Mouse (Mus musculus): ENCODE results near the gene Carhsp1. TPM values are rescaled to one million over a fixed set of nuclear protein-coding genes. Genes with fewer than 3 reads are reported as not detected.

The Carhsp1 gene
- polyA plus RNA-seq, 1 experiment from 2014 or later = 200 TPM

- Histone ChIP-seq H3K4me3 (replicated peaks; ENCODE audit: low read length) (peak overlapping the region; percentile 85), H3K36me3 (ENCODE audit: control insufficient read depth, insufficient read depth) (no peaks in the 10 kb centered on the region), H3K27me3 (replicated peaks; ENCODE audit: control insufficient read depth, insufficient read depth, low read length) (no peaks in the 10 kb centered on the region), H3K4me1 (replicated peaks; ENCODE audit: control insufficient read depth, insufficient read depth, low read length) (peaks cover 46% of the 10 kb centered on the region), H3K27ac (ENCODE audit: low read length) (no peak overlapping the region), H3K4me2 (ENCODE audit: low read length) (peak overlapping the region; percentile 56), H3K9me3 (ENCODE audit: control insufficient read depth, low read length) (no peaks in the 10 kb centered on the region), H3K9ac (replicated peaks; ENCODE audit: low read depth, low read length) (peak overlapping the region; percentile 67)
- ATAC-seq = no peak
- 54% methylated on average over 5 of the region's 5 CpGs for WGBS
Observed at GRCm38 (mm10) chr16:8669432-8669831, 2.5 kb downstream of the Carhsp1 start.

- H3K9me3 ChIP-seq (ENCODE audit: control insufficient read depth, low read length) = no peaks in the 10 kb centered on the region
- no peak overlapping the region; the same call in 1 of the 2 replicates for H3K4me2 ChIP-seq (ENCODE audit: low read length)
- H3K4me3 ChIP-seq (replicated peaks; ENCODE audit: low read length) = no peak overlapping the region
- H3K9ac ChIP-seq (replicated peaks; ENCODE audit: low read depth, low read length) = no peak overlapping the region
- no peaks in the 10 kb centered on the region for H3K27me3 ChIP-seq (replicated peaks; ENCODE audit: control insufficient read depth, insufficient read depth, low read length)
- 64% methylated on average over 2 of the region's 2 CpGs for whole genome bisulfite sequencing
- peaks cover 46% of the 10 kb centered on the region for H3K4me1 ChIP-seq (replicated peaks; ENCODE audit: control insufficient read depth, insufficient read depth, low read length)
- no peak overlapping the region for H3K27ac ChIP-seq (ENCODE audit: low read length)
- no peaks in the 10 kb centered on the region for H3K36me3 ChIP-seq (ENCODE audit: control insufficient read depth, insufficient read depth)
- no peak for ATAC-seq
Observed at GRCm38 (mm10) chr16:8668386-8668785, 3.6 kb downstream of the Carhsp1 start.

GRCm38 (mm10) chr16:8667814-8668213 is 4.1 kb downstream of the Carhsp1 start:
- no peak for ATAC-seq
- Histone ChIP-seq H3K9ac (replicated peaks; ENCODE audit: low read depth, low read length) (no peak overlapping the region), H3K4me1 (replicated peaks; ENCODE audit: control insufficient read depth, insufficient read depth, low read length) (peaks cover 46% of the 10 kb centered on the region), H3K27ac (ENCODE audit: low read length) (no peak overlapping the region), H3K36me3 (ENCODE audit: control insufficient read depth, insufficient read depth) (no peaks in the 10 kb centered on the region), H3K4me2 (ENCODE audit: low read length) (no peak overlapping the region), H3K27me3 (replicated peaks; ENCODE audit: control insufficient read depth, insufficient read depth, low read length) (no peaks in the 10 kb centered on the region), H3K9me3 (ENCODE audit: control insufficient read depth, low read length) (no peaks in the 10 kb centered on the region), H3K4me3 (replicated peaks; ENCODE audit: low read length) (no peak overlapping the region)
- WGBS = 62% methylated on average over 4 of the region's 4 CpGs

DNA sequence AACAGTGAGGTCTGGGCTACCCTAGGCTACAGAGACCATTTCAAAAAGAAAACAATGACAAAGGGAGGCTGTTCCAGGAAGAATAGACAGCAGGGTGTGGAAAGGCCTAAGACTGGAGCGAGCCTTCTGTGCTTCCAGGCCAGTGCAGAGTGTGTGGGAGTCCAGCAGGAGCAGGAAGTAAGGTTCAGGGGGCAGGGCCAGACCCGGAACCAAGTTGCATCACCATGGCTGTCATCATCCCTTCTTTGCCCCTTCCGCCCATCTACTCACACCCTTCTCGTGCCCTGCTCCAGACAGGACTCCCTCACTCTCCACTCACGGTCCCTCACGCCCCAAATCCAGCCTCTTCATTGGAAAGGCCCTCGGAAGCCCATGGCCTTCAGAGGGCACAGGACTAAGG is 4.7 kb downstream of the Carhsp1 start:
- Histone ChIP-seq H3K9me3 (ENCODE audit: control insufficient read depth, low read length) (no peaks in the 10 kb centered on the region), H3K4me3 (replicated peaks; ENCODE audit: low read length) (no peak overlapping the region), H3K36me3 (ENCODE audit: control insufficient read depth, insufficient read depth) (no peaks in the 10 kb centered on the region), H3K4me1 (replicated peaks; ENCODE audit: control insufficient read depth, insufficient read depth, low read length) (peaks cover 46% of the 10 kb centered on the region), H3K9ac (replicated peaks; ENCODE audit: low read depth, low read length) (no peak overlapping the region), H3K4me2 (ENCODE audit: low read length) (no peak overlapping the region), H3K27me3 (replicated peaks; ENCODE audit: control insufficient read depth, insufficient read depth, low read length) (no peaks in the 10 kb centered on the region), H3K27ac (ENCODE audit: low read length) (no peak overlapping the region)
- WGBS = 87% methylated on average over 7 of the region's 7 CpGs
- ATAC-seq = no peak

DNA sequence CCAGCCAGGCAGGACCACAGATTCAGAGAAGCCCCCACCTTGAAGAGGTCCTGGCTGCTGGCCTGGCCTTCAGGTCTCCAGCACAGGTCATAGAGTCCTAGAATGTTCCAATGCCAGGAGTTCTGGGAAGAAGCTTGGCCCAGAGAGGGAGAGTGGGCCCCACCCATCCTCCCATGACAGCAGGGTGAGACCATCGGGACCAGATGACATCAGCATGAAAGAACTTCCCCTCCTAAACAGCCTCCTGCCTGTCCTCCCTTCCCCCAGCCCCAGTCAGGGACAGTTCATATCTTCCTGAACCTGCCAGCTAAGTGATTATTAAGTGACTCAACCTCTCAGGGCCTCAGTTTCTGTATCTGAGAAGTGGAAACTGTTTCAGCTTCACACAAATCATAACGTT is 5.5 kb downstream of the Carhsp1 start:
- Histone ChIP-seq H3K4me2 (ENCODE audit: low read length) (no peak overlapping the region), H3K9me3 (ENCODE audit: control insufficient read depth, low read length) (no peaks in the 10 kb centered on the region), H3K36me3 (ENCODE audit: control insufficient read depth, insufficient read depth) (peaks cover 2% of the 10 kb centered on the region; the same call in 1 of the 2 replicates), H3K4me1 (replicated peaks; ENCODE audit: control insufficient read depth, insufficient read depth, low read length) (peaks cover 46% of the 10 kb centered on the region), H3K4me3 (replicated peaks; ENCODE audit: low read length) (no peak overlapping the region), H3K27me3 (replicated peaks; ENCODE audit: control insufficient read depth, insufficient read depth, low read length) (no peaks in the 10 kb centered on the region), H3K9ac (replicated peaks; ENCODE audit: low read depth, low read length) (no peak overlapping the region), H3K27ac (ENCODE audit: low read length) (no peak overlapping the region)
- ATAC-seq = no peak
- 77% methylated on average over 2 of the region's 2 CpGs for WGBS

- H3K27ac ChIP-seq (ENCODE audit: low read length) = no peak overlapping the region
- H3K4me3 ChIP-seq (replicated peaks; ENCODE audit: low read length) = no peak overlapping the region
- H3K9me3 ChIP-seq (ENCODE audit: control insufficient read depth, low read length) = no peaks in the 10 kb centered on the region
- no peaks in the 10 kb centered on the region for H3K27me3 ChIP-seq (replicated peaks; ENCODE audit: control insufficient read depth, insufficient read depth, low read length)
- ATAC-seq = no peak
- H3K9ac ChIP-seq (replicated peaks; ENCODE audit: low read depth, low read length) = no peak overlapping the region
- peaks cover 40% of the 10 kb centered on the region for H3K4me1 ChIP-seq (replicated peaks; ENCODE audit: control insufficient read depth, insufficient read depth, low read length)
- H3K4me2 ChIP-seq (ENCODE audit: low read length) = no peak overlapping the region
- 76% methylated on average over 5 of the region's 5 CpGs for WGBS
- peaks cover 2% of the 10 kb centered on the region; the same call in 1 of the 2 replicates for H3K36me3 ChIP-seq (ENCODE audit: control insufficient read depth, insufficient read depth)
Observed at GRCm38 (mm10) chr16:8665367-8665766, 6.6 kb downstream of the Carhsp1 start.

DNA sequence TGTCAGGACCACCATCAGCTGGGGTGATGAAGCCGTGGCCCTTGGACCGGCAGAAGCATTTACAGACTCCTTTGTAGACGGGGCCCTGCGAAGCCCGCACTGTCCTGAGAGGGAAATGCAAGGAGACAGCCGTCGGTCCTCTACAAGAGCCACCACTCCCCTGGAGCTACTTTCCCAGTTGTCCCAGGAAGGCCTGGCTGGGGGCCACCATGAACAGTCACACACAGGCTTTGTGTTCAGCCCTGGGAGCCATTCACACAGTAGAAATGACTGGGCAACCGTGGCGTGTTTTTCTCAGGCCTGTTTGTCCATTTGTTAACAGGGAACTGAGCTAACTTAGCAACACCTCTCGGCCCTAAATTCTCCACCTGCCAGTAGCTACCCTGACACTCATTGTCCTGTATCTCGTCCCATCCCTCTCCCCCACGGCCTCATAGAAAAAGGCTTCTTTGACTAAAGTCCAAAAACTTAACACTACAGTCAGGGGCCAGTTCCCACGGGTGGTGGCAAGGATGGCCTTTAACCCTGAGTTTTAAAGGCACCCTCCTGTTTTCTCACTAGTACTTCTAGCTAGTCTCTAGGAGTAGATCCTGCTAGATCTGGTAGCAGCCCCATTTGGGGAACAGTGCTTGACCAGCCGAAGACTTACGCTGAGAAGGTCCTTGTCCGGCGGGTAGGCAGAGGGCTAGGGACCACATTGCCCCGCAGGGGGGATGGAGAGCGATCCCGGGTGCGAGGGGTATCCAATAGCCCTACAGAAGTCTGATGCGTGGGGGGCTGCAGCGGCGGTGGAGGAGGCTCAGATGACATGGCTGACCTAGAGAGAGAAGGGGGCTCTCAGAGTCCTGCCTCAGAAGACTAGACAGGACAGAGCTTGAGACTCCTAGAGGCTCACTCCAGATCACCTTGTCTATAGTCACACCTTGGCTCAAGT is 8.1 kb downstream of the Carhsp1 start:
- Histone ChIP-seq H3K4me1 (replicated peaks; ENCODE audit: control insufficient read depth, insufficient read depth, low read length) (peaks cover 25% of the 10 kb centered on the region), H3K4me3 (replicated peaks; ENCODE audit: low read length) (no peak overlapping the region), H3K27me3 (replicated peaks; ENCODE audit: control insufficient read depth, insufficient read depth, low read length) (no peaks in the 10 kb centered on the region), H3K36me3 (ENCODE audit: control insufficient read depth, insufficient read depth) (peaks cover 8% of the 10 kb centered on the region; the same call in 1 of the 2 replicates), H3K9ac (replicated peaks; ENCODE audit: low read depth, low read length) (no peak overlapping the region), H3K27ac (ENCODE audit: low read length) (no peak overlapping the region), H3K9me3 (ENCODE audit: control insufficient read depth, low read length) (no peaks in the 10 kb centered on the region), H3K4me2 (ENCODE audit: low read length) (no peak overlapping the region)
- 83% methylated on average over 24 of the region's 24 CpGs for WGBS
- no peak for ATAC-seq

DNA sequence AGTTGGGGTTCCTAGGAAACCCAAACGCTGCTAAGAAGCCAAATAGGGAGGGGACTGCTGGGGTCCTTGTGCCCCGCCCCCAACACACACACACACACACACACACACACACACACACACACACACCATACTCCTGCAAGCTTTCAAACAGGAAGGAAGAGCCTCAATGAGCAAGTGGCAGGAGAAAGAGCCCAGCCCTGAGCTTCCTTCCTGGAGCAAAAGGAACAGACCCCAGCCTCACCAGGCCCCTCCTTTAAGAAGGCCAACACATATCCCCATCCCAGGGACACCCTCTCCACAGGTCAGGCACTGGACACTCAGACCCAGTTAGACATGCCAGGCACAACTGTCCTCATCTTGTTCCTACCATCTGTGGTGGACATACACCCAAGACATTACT is 8.9 kb downstream of the Carhsp1 start:
- Histone ChIP-seq H3K9ac (replicated peaks; ENCODE audit: low read depth, low read length) (no peak overlapping the region), H3K27me3 (replicated peaks; ENCODE audit: control insufficient read depth, insufficient read depth, low read length) (no peaks in the 10 kb centered on the region), H3K36me3 (ENCODE audit: control insufficient read depth, insufficient read depth) (peaks cover 8% of the 10 kb centered on the region; the same call in 1 of the 2 replicates), H3K4me1 (replicated peaks; ENCODE audit: control insufficient read depth, insufficient read depth, low read length) (peaks cover 17% of the 10 kb centered on the region), H3K4me3 (replicated peaks; ENCODE audit: low read length) (no peak overlapping the region), H3K27ac (ENCODE audit: low read length) (no peak overlapping the region), H3K4me2 (ENCODE audit: low read length) (no peak overlapping the region), H3K9me3 (ENCODE audit: control insufficient read depth, low read length) (no peaks in the 10 kb centered on the region)
- 77% methylated on average over 2 of the region's 2 CpGs for WGBS
- ATAC-seq = no peak

GRCm38 (mm10) chr16:8658764-8659163 is 13.2 kb downstream of the Carhsp1 start:
- no peak for ATAC-seq
- H3K9me3 ChIP-seq (ENCODE audit: control insufficient read depth, low read length) = no peaks in the 10 kb centered on the region
- WGBS = 81% methylated on average over 4 of the region's 4 CpGs
- H3K4me1 ChIP-seq (replicated peaks; ENCODE audit: control insufficient read depth, insufficient read depth, low read length) = no peaks in the 10 kb centered on the region
- no peaks in the 10 kb centered on the region for H3K27me3 ChIP-seq (replicated peaks; ENCODE audit: control insufficient read depth, insufficient read depth, low read length)
- no peak overlapping the region for H3K4me2 ChIP-seq (ENCODE audit: low read length)
- H3K36me3 ChIP-seq (ENCODE audit: control insufficient read depth, insufficient read depth) = peaks cover 14% of the 10 kb centered on the region; the same call in 1 of the 2 replicates
- no peak overlapping the region for H3K27ac ChIP-seq (ENCODE audit: low read length)
- H3K9ac ChIP-seq (replicated peaks; ENCODE audit: low read depth, low read length) = no peak overlapping the region
- no peak overlapping the region for H3K4me3 ChIP-seq (replicated peaks; ENCODE audit: low read length)

Measured in forebrain, embryonic 16.5 days (tissue).